Mouse (Mus musculus): ENCODE results near the gene Srebf1.

DNA sequence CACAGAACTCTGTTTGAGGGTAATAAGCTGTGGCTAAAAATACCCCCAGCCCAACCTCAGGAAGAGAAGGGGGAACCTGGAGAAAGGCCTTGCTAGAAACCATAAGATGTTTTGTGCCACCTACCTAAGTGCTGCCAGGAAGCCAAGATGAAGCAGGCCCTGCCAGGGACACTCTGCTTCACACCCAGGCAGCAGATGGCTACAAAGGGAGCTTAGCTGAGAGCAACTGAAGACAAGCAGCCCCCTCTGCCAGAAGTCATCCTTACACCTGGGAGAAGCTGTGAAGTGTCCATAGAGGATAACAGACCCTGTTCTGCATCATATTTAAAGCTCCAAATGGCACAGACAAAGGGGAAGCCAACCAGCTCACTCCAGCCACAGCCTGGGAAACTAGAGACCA, 23.7 kb upstream of the Srebf1 start:
- TF ChIP-seq POLR2A (IDR thresholded peaks at IDR 0.05; ENCODE audit: extremely low read depth, insufficient read depth, low read length) (no peak), CTCF (IDR thresholded peaks at IDR 0.05; ENCODE audit: low read depth, low read length) (no peak)

Measured in liver, adult 2 months (tissue).